Mouse (Mus musculus) heart, postnatal 0 days (tissue): Measurements from ENCODE around the gene Zdhhc16.

ENCODE experiments used
- CTCF ChIP-seq: IDR thresholded peaks from 2 replicates; pipeline ENCODE4 v1.5.1; 2016; ENCODE audit warnings: antibody characterized with exemption, control low read depth, low read depth
- EP300 ChIP-seq: IDR thresholded peaks from 2 replicates; pipeline ENCODE4 v1.6.1; 2016; ENCODE audit warnings: antibody characterized with exemption, low read depth

DNA sequence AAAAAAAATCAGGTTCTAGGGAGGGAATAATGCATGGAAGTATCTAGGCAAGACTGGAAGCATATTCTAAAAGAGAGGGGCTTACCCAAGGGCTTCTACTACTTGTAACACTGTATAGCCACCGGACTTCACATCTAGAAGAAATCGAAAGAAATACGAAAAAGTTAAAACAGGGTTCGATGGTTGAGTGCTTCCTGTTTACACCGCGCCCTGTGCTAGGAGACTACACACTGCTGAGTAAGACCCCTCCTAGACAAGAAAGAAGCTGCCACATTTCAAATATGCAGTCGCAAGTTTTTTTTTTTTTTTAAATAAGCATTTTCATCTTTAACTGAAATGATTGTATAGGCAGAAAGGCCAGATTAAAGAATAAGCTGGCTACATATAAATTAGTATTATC lies 36.3 kb downstream of the Zdhhc16 start:
- TF ChIP-seq CTCF (no peak), EP300 (no peak)
